Comparison of ENCODE assay signal across 10 mouse cellular contexts in the genomic region with DNA sequence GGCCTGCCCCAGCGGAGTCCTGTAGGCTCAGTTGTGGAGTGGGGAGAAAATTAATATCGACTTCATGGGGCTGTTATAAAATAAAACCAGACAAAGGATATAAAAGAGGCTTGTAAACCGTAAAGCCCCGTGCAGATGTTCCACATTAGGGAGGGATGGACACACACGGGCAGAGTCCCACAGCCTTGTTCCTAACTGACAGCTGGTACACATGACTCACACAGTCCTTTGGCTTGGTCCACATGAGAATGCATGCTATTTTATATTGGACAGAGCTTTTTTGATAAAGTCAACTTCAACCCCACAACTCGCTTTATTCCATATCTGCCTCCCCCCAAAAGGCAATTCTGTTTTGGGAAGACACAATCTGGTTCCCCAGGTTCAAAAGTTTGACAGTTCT. TPM values are rescaled to one million over a fixed set of nuclear protein-coding genes. Genes with fewer than 3 reads are reported as not detected.
A peak's percentile ranks its signal among the peaks of the same experiment; 100 is the strongest.
DNase-seq lines count a peak whose midpoint lies in the region; ATAC-seq and TF ChIP-seq lines count a peak whose summit lies in the region.
"Had no signal": no experiment of that assay in that cellular context is flagged by ENCODE, and none has a peak within 500 bp of the region (broad histone marks: within the 10 kb centered on the region; RNA-seq: fewer than 3 reads in every experiment).

No protein-coding gene starts in this region.

- TF ChIP-seq POLR2A in liver, adult 2 months (IDR thresholded peaks at IDR 0.05; ENCODE audit: extremely low read depth, insufficient read depth, low read length) = no peak
- TF ChIP-seq POLR2A in embryonic fibroblast, embryonic 13.5 days (IDR thresholded peaks at IDR 0.05; ENCODE audit: low read depth, low read length) = no peak

- peaks cover 73% of the 10 kb centered on the region for H3K4me1 ChIP-seq in liver, adult 2 months (ENCODE audit: control insufficient read depth, insufficient read depth, low read length)
- peaks cover 38% of the 10 kb centered on the region for H3K4me1 ChIP-seq in embryonic fibroblast, embryonic 13.5 days (ENCODE audit: control insufficient read depth, insufficient read depth, low read length)
- peaks cover 55% of the 10 kb centered on the region for H3K4me1 ChIP-seq in intestine, embryonic 16.5 days (ENCODE audit: control insufficient read depth, insufficient read depth, low read length)
- peaks cover 26% of the 10 kb centered on the region for H3K4me1 ChIP-seq in neural tube, embryonic 14.5 days (ENCODE audit: control insufficient read depth, insufficient read depth, low read length)

- H3K27ac ChIP-seq in liver, adult 2 months (replicated peaks; ENCODE audit: insufficient read depth, low read depth, low read length) = peak overlapping the region; percentile 46
- peak overlapping the region; percentile 73 for H3K27ac ChIP-seq in embryonic fibroblast, embryonic 13.5 days (ENCODE audit: insufficient read depth, low read length)
- peak overlapping the region; percentile 65 for H3K27ac ChIP-seq in intestine, embryonic 16.5 days (ENCODE audit: low read length)
- H3K27ac ChIP-seq in neural tube, embryonic 14.5 days (ENCODE audit: low read depth, low read length) = peak overlapping the region; percentile 64
- H3K27ac ChIP-seq: liver, embryonic 14.5 days had no signal

- WGBS in liver, adult 2 months = 56% methylated on average over 6 of the region's 6 CpGs
- WGBS in intestine, embryonic 16.5 days = 46% methylated on average over 6 of the region's 6 CpGs
- 33% methylated on average over 6 of the region's 6 CpGs for WGBS in neural tube, embryonic 14.5 days

- peaks cover 33% of the 10 kb centered on the region; the same call in 1 of the 2 replicates for H3K79me2 ChIP-seq in liver, adult 2 months (ENCODE audit: control insufficient read depth, insufficient read depth, low read length)

- ATAC-seq in intestine, embryonic 16.5 days = no peak
- ATAC-seq in neural tube, embryonic 14.5 days (ENCODE audit: low read depth) = peak; percentile 52; the same call in 1 of the 2 replicates

- DNase-seq in liver, adult 2 months (ENCODE audit: extremely low read depth, low read depth, low spot score) = no peak
- DNase-seq in liver = no peak
- no peak for DNase-seq in adrenal gland, postnatal 10 days
- DNase-seq in T-cell, adult 2 months (ENCODE audit: low spot score) = no peak
- no peak for DNase-seq in right cerebral cortex, postnatal 4 days

- H3K36me3 ChIP-seq in liver, adult 2 months (ENCODE audit: control insufficient read depth, insufficient read depth, low read length) = no peaks in the 10 kb centered on the region; the same call in 1 of the 2 replicates
- peaks cover 3% of the 10 kb centered on the region; the same call in 1 of the 2 replicates for H3K36me3 ChIP-seq in intestine, embryonic 16.5 days (ENCODE audit: control insufficient read depth, insufficient read depth, low read length)
- no peaks in the 10 kb centered on the region for H3K36me3 ChIP-seq in neural tube, embryonic 14.5 days (ENCODE audit: control insufficient read depth, insufficient read depth, low read length)

- no peak for TF ChIP-seq CTCF in liver, adult 2 months (IDR thresholded peaks at IDR 0.05; ENCODE audit: low read depth, low read length)
- no peak for TF ChIP-seq CTCF in embryonic fibroblast, embryonic 13.5 days (IDR thresholded peaks at IDR 0.05; ENCODE audit: borderline replicate concordance, insufficient read depth, low read length)

- no peaks in the 10 kb centered on the region for H3K27me3 ChIP-seq in liver, adult 2 months (ENCODE audit: control insufficient read depth, insufficient read depth, low read length)
- H3K27me3 ChIP-seq in intestine, embryonic 16.5 days (replicated peaks; ENCODE audit: control insufficient read depth, insufficient read depth, low read length) = no peaks in the 10 kb centered on the region
- H3K27me3 ChIP-seq in neural tube, embryonic 14.5 days (ENCODE audit: control insufficient read depth, insufficient read depth, low read length) = no peaks in the 10 kb centered on the region

- H3K4me2 ChIP-seq in intestine, embryonic 16.5 days (ENCODE audit: low read depth, low read length) = peak overlapping the region; percentile 24; the same call in 1 of the 2 replicates
- no peak overlapping the region for H3K4me2 ChIP-seq in neural tube, embryonic 14.5 days (ENCODE audit: low read depth, low read length)

- H3K4me3 ChIP-seq in liver, adult 2 months (ENCODE audit: insufficient read depth, low read depth, low read length) = no peak overlapping the region
- no peak overlapping the region for H3K4me3 ChIP-seq in embryonic fibroblast, embryonic 13.5 days (ENCODE audit: insufficient read depth, low read length)
- no peak overlapping the region for H3K4me3 ChIP-seq in intestine, embryonic 16.5 days (ENCODE audit: low read length)
- no peak overlapping the region for H3K4me3 ChIP-seq in neural tube, embryonic 14.5 days (ENCODE audit: low read depth, low read length)
- H3K4me3 ChIP-seq: erythroblast, embryonic 14.5 days had no signal

- 0 out of 2 replicates have a peak overlapping the region, but pooled peaks have one; percentile 0 for H3K9ac ChIP-seq in liver, adult 2 months (ENCODE audit: low read depth, low read length)
- 0 out of 2 replicates have a peak overlapping the region, but pooled peaks have one; percentile 8 for H3K9ac ChIP-seq in intestine, embryonic 16.5 days (ENCODE audit: low read depth, low read length)
- H3K9ac ChIP-seq in neural tube, embryonic 14.5 days (replicated peaks; ENCODE audit: low read depth, low read length) = no peak overlapping the region
- H3K9ac ChIP-seq: liver, embryonic 14.5 days had no signal

- no peaks in the 10 kb centered on the region for H3K9me3 ChIP-seq in intestine, embryonic 16.5 days (ENCODE audit: control insufficient read depth, low read length)
- no peaks in the 10 kb centered on the region for H3K9me3 ChIP-seq in neural tube, embryonic 14.5 days (ENCODE audit: control insufficient read depth, low read length)

RNA-seq across cellular contexts. Expression of a gene that starts 59.6 kb away (rescaled TPM):
- 16.1 and 17.1 TPM in 2 replicates for total RNA-seq in liver, adult 2 months (2014; rRNA removed)
- 42.1 and 65.7 TPM in 2 replicates for polyA plus RNA-seq in liver, adult 2 months (2012; rRNA removed)
- 11.4 and 11.9 TPM in 2 replicates for polyA plus RNA-seq in embryonic fibroblast, embryonic 13.5 days (2011; ENCODE audit: insufficient read length, low read depth, missing spikeins)
- polyA plus RNA-seq in intestine, embryonic 16.5 days (2015; fragmentation: Nextera tagmentation; extraction: Ambion mirVana) = 1.5 and 2.7 TPM in 2 replicates
- 4.4 and 6.2 TPM in 2 replicates for polyA plus RNA-seq in neural tube, embryonic 14.5 days (2014; fragmentation: Nextera tagmentation; extraction: Ambion mirVana)
- total RNA-seq in adrenal gland, postnatal 10 days (2021) = 10 to 100 TPM; 40.4 to 72.5 TPM
